Mouse (Mus musculus) embryonic facial prominence, embryonic 14.5 days (tissue): ENCODE results near the gene Gpr135. TPM values are rescaled to one million over a fixed set of nuclear protein-coding genes. Genes with fewer than 3 reads are reported as not detected.

Experiments used
- ATAC-seq: fragments of 200-750 bp; cut with Nextera tagmentation; 2 replicates; pipeline ENCODE4 v1.8.0; 2017; ENCODE audit warnings: low read depth, moderate number of reproducible peaks, moderate TSS enrichment
- DNase-seq: peaks from one replicate; pipeline ENCODE4 v3.0.0-alpha.2; 2015; ENCODE audit warnings: low spot score
- H3K27ac ChIP-seq: fragments of 300-500 bp; sonication (generic); replicated peaks from 2 replicates; pipeline ENCODE4 v1.5.1; 2014; ENCODE audit warnings: low read depth, mild to moderate bottlenecking, low read length, moderate library complexity
- H3K27me3 ChIP-seq: fragments of 300-500 bp; sonication (generic); replicated peaks from 2 replicates; pipeline ENCODE4 v1.6.1; 2014; ENCODE audit warnings: low read length; ENCODE audit not compliant: control insufficient read depth, insufficient read depth
- H3K36me3 ChIP-seq: fragments of 300-500 bp; sonication (generic); 2 replicates; pipeline ENCODE4 v1.6.1; 2014; ENCODE audit warnings: low read length, mixed read lengths; ENCODE audit not compliant: control insufficient read depth, insufficient read depth
- H3K4me1 ChIP-seq: fragments of 300-500 bp; sonication (generic); 2 replicates; pipeline ENCODE4 v1.6.1; 2014; ENCODE audit warnings: antibody characterized with exemption, low read length; ENCODE audit not compliant: control insufficient read depth, insufficient read depth
- H3K4me2 ChIP-seq: fragments of 300-500 bp; sonication (generic); 2 replicates; pipeline ENCODE4 v1.6.1; 2014; ENCODE audit warnings: low read depth, mild to moderate bottlenecking, low read length, moderate library complexity, mixed read lengths
- H3K4me3 ChIP-seq: fragments of 300-500 bp; sonication (generic); 2 replicates; pipeline ENCODE4 v1.5.1; 2014; ENCODE audit warnings: low read depth, mild to moderate bottlenecking, low read length
- H3K9ac ChIP-seq: fragments of 300-500 bp; sonication (generic); 2 replicates; pipeline ENCODE4 v1.6.1; 2014; ENCODE audit warnings: low read depth, mild to moderate bottlenecking, low read length, moderate library complexity, mixed read lengths
- H3K9me3 ChIP-seq: fragments of 300-500 bp; sonication (generic); 2 replicates; pipeline ENCODE4 v1.6.1; 2016; ENCODE audit warnings: low read length; ENCODE audit not compliant: control insufficient read depth
- WGBS: fragments of 180-500 bp; shearing (Covaris S2); extraction: QIAGEN DNeasy Blood & Tissue Kit; methylation state at CpG from one replicate; pipeline ENCODE4 v1.1.7; 2014; 5-methylcytosine and 5-hydroxymethylcytosine counted together
- polyA plus RNA-seq: library from polyadenylated mRNA; unstranded; fragments of >200 nt; fragmentation: Nextera tagmentation; extraction: Ambion mirVana; gene quantifications from 2 replicates; pipeline ENCODE4 v1.2.1, GENCODE M21; 2014

The Gpr135 gene
- polyA plus RNA-seq: 1.0 and 1.5 TPM in 2 replicates

- peak within 1 kb of the TSS; percentile 72 for H3K4me3 ChIP-seq
- under 1% methylated on average over 49 of the region's 94 CpGs for WGBS
- H3K4me1 ChIP-seq: peaks cover 4% of the 10 kb centered on the region
- DNase-seq (peak; percentile 90), ATAC-seq (peak; percentile 94)
- H3K9me3 ChIP-seq: 0 out of 2 replicates have a peak, but pooled peaks cover 3% of the 10 kb centered on the region
- peak within 1 kb of the TSS; percentile 99 for H3K4me2 ChIP-seq
- H3K27me3 ChIP-seq: peaks cover 27% of the 10 kb centered on the region
- H3K27ac ChIP-seq: no peak within 1 kb of the TSS; the same call in 1 of the 2 replicates
- H3K9ac ChIP-seq: peak within 1 kb of the TSS; percentile 70
- peaks cover 15% of the 10 kb centered on the region; the same call in 1 of the 2 replicates for H3K36me3 ChIP-seq
Observed at GRCm38 (mm10) chr12:72070327-72071269, at the start of gene Gpr135. TSS of gene Gpr135 (minus strand) at chr12:72071125.

- ATAC-seq (no peak), DNase-seq (no peak)
- no peaks in the 10 kb centered on the region for H3K27me3 ChIP-seq
- no peak overlapping the region for H3K4me2 ChIP-seq
- no peaks in the 10 kb centered on the region for H3K9me3 ChIP-seq
- no peaks in the 10 kb centered on the region for H3K4me1 ChIP-seq
- 85% methylated on average over 21 of the region's 23 CpGs for WGBS
- no peak overlapping the region for H3K27ac ChIP-seq
- no peak overlapping the region for H3K4me3 ChIP-seq
- no peaks in the 10 kb centered on the region for H3K36me3 ChIP-seq
- no peak overlapping the region for H3K9ac ChIP-seq
Observed at GRCm38 (mm10) chr12:72115686-72116345, 44.9 kb upstream of the Gpr135 start.

- DNase-seq: no peak
- H3K4me2 ChIP-seq: no peak overlapping the region
- H3K27me3 ChIP-seq: no peaks in the 10 kb centered on the region
- H3K9me3 ChIP-seq: no peaks in the 10 kb centered on the region
- no peak for ATAC-seq
- H3K36me3 ChIP-seq: no peaks in the 10 kb centered on the region
- WGBS: 69% methylated on average over 6 of the region's 6 CpGs
- H3K9ac ChIP-seq: no peak overlapping the region
- no peaks in the 10 kb centered on the region for H3K4me1 ChIP-seq
- no peak overlapping the region for H3K4me3 ChIP-seq
- no peak overlapping the region for H3K27ac ChIP-seq
Observed at GRCm38 (mm10) chr12:72115126-72115525, 44.2 kb upstream of the Gpr135 start.

GRCm38 (mm10) chr12:72104525-72105281 lies 33.8 kb upstream of the Gpr135 start:
- H3K27me3 ChIP-seq: no peaks in the 10 kb centered on the region
- no peak overlapping the region for H3K4me2 ChIP-seq
- no peak overlapping the region for H3K27ac ChIP-seq
- no peak overlapping the region for H3K9ac ChIP-seq
- ATAC-seq: peak; percentile 55
- H3K9me3 ChIP-seq: no peaks in the 10 kb centered on the region
- peak; percentile 89 for DNase-seq
- peaks cover 19% of the 10 kb centered on the region for H3K36me3 ChIP-seq
- H3K4me1 ChIP-seq: no peaks in the 10 kb centered on the region
- H3K4me3 ChIP-seq: no peak overlapping the region
- WGBS: 29% methylated on average over 14 of the region's 14 CpGs

GRCm38 (mm10) chr12:72104027-72104426 lies 33.1 kb upstream of the Gpr135 start:
- Histone ChIP-seq H3K9ac (no peak overlapping the region), H3K4me2 (no peak overlapping the region), H3K9me3 (no peaks in the 10 kb centered on the region), H3K4me3 (no peak overlapping the region), H3K36me3 (peaks cover 26% of the 10 kb centered on the region), H3K27me3 (no peaks in the 10 kb centered on the region), H3K27ac (no peak overlapping the region), H3K4me1 (no peaks in the 10 kb centered on the region)
- DNase-seq: no peak
- WGBS: 90% methylated on average over 5 of the region's 5 CpGs
- 0 out of 2 replicates have a peak, but pooled peaks have one; percentile 33 for ATAC-seq

- Histone ChIP-seq H3K9me3 (no peaks in the 10 kb centered on the region), H3K4me2 (no peak overlapping the region), H3K4me3 (no peak overlapping the region), H3K4me1 (no peaks in the 10 kb centered on the region), H3K27me3 (no peaks in the 10 kb centered on the region), H3K9ac (no peak overlapping the region), H3K36me3 (peaks cover 33% of the 10 kb centered on the region), H3K27ac (no peak overlapping the region)
- no peak for ATAC-seq
- 76% methylated on average over 6 of the region's 6 CpGs for WGBS
- DNase-seq: no peak
Observed at GRCm38 (mm10) chr12:72102776-72103175, 31.9 kb upstream of the Gpr135 start.

- Histone ChIP-seq H3K4me2 (no peak overlapping the region), H3K27ac (no peak overlapping the region), H3K9me3 (no peaks in the 10 kb centered on the region), H3K4me1 (no peaks in the 10 kb centered on the region), H3K27me3 (no peaks in the 10 kb centered on the region), H3K36me3 (peaks cover 86% of the 10 kb centered on the region), H3K9ac (no peak overlapping the region), H3K4me3 (no peak overlapping the region)
- WGBS: 96% methylated on average over 8 of the region's 8 CpGs
- no peak for DNase-seq
- no peak for ATAC-seq
Observed at GRCm38 (mm10) chr12:72096966-72097365, 26.0 kb upstream of the Gpr135 start.

- Histone ChIP-seq H3K27ac (no peak overlapping the region), H3K4me2 (no peak overlapping the region)
Observed at GRCm38 (mm10) chr12:72089802-72090201, 18.9 kb upstream of the Gpr135 start.

More at GRCm38 (mm10) chr12:72089802-72090201, 18.9 kb upstream of the Gpr135 start:
- Histone ChIP-seq H3K4me1 (peaks cover 15% of the 10 kb centered on the region), H3K27me3 (no peaks in the 10 kb centered on the region), H3K9ac (no peak overlapping the region), H3K9me3 (no peaks in the 10 kb centered on the region), H3K36me3 (peaks cover 50% of the 10 kb centered on the region), H3K4me3 (no peak overlapping the region)
- DNase-seq: no peak
- ATAC-seq: no peak
- WGBS: 94% methylated on average over 4 of the region's 4 CpGs
